Mouse (Mus musculus) hindbrain, embryonic 11.5 days (tissue): ENCODE measurements around the gene Prrt4. TPM values are rescaled to one million over a fixed set of nuclear protein-coding genes. Genes with fewer than 3 reads are reported as not detected.
A peak's percentile ranks its signal among the peaks of the same experiment; 100 is the strongest.

Experiments used
- ATAC-seq: fragments of 200-750 bp; cut with Nextera tagmentation; 2 replicates; pipeline ENCODE4 v1.8.0; 2017; ENCODE audit warnings: mild to moderate bottlenecking, moderate TSS enrichment, moderate library complexity; ENCODE audit not compliant: low FRiP score
- DNase-seq: peaks from one replicate; pipeline ENCODE4 v3.0.0-alpha.2; 2015; ENCODE audit warnings: low spot score
- H3K27ac ChIP-seq: fragments of 300-500 bp; sonication (generic); 2 replicates; pipeline ENCODE4 v1.5.1; 2014; ENCODE audit warnings: mild to moderate bottlenecking, low read depth, low read length
- H3K27me3 ChIP-seq: fragments of 300-500 bp; sonication (generic); 2 replicates; pipeline ENCODE4 v1.6.1; 2014; ENCODE audit warnings: mild to moderate bottlenecking, low read length, moderate library complexity, mixed read lengths; ENCODE audit not compliant: control insufficient read depth, insufficient read depth
- H3K36me3 ChIP-seq: fragments of 300-500 bp; sonication (generic); 2 replicates; pipeline ENCODE4 v1.6.1; 2014; ENCODE audit warnings: mild to moderate bottlenecking, low read length, moderate library complexity, mixed read lengths; ENCODE audit not compliant: control insufficient read depth, insufficient read depth
- H3K4me1 ChIP-seq: fragments of 300-500 bp; sonication (generic); replicated peaks from 2 replicates; pipeline ENCODE4 v1.6.1; 2014; ENCODE audit warnings: low read length, mixed read lengths; ENCODE audit not compliant: control insufficient read depth, insufficient read depth
- H3K4me2 ChIP-seq: fragments of 300-500 bp; sonication (generic); replicated peaks from 2 replicates; pipeline ENCODE4 v1.6.1; 2014; ENCODE audit warnings: mild to moderate bottlenecking, low read depth, low read length
- H3K4me3 ChIP-seq: fragments of 300-500 bp; sonication (generic); 2 replicates; pipeline ENCODE4 v1.5.1; 2014; ENCODE audit warnings: low read depth, low read length
- H3K9ac ChIP-seq: fragments of 300-500 bp; sonication (generic); 2 replicates; pipeline ENCODE4 v1.6.1; 2014; ENCODE audit warnings: low read depth, low read length
- H3K9me3 ChIP-seq: fragments of 300-500 bp; sonication (generic); 2 replicates; pipeline ENCODE4 v1.6.1; 2016; ENCODE audit warnings: low read length; ENCODE audit not compliant: control insufficient read depth
- WGBS: fragments of 180-500 bp; shearing (Covaris S2); extraction: QIAGEN DNeasy Blood & Tissue Kit; methylation state at CpG from one replicate; pipeline ENCODE4 v1.1.7; 2014; 5-methylcytosine and 5-hydroxymethylcytosine counted together
- polyA plus RNA-seq: library from polyadenylated mRNA; unstranded; fragments of >200 nt; fragmentation: Nextera tagmentation; extraction: Ambion mirVana; gene quantifications from 2 replicates; pipeline ENCODE4 v1.2.1, GENCODE M21; 2014

Prrt4 gene
- polyA plus RNA-seq, 1 experiment from 2014 or later, result 0.60 TPM

DNA sequence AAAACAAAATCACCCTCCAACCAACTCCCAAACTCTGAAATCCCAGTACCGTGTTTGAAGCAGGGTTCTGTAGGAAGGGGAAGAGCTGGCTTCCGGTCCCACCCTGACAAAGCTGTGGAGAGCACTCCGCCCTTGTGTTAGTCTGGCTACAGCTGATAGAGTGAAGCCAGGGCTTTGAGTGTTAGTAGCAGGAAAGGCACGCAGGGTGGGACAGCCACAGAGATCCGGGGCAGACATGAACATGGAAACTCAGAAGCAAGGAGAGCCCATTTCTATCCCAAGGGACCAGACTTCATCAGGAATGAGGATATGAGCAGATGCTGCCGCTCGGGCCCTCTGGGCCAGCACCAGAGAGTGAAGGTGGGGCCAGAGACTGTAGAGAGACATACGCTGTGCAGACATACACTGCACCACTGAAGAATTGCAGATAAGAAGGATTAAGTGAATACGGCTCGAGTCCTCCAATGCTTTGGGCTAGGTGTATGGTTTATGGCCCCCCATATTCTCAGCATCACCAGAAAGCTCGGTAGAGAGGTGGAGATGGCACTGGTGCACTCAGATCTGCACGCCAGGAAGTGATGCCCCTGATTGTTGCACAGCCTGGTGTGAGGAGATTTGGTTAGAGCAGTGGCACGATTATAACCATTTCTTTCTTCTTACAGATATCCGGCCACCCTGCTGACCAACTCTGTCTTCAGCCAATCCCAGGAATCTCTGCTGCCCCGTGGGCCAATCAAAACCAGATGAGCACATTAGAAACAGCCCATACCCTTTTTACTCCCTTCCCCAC is 14.8 kb upstream of the Prrt4 start:
- DNase-seq, result no peak
- H3K4me3 ChIP-seq, result no peak overlapping the region
- H3K4me2 ChIP-seq, result no peak overlapping the region
- H3K9ac ChIP-seq, result no peak overlapping the region
- peaks cover 3% of the 10 kb centered on the region; the same call in 1 of the 2 replicates for H3K4me1 ChIP-seq
- no peaks in the 10 kb centered on the region for H3K9me3 ChIP-seq
- no peak for ATAC-seq
- H3K27me3 ChIP-seq, result no peaks in the 10 kb centered on the region
- H3K36me3 ChIP-seq, result no peaks in the 10 kb centered on the region
- no peak overlapping the region for H3K27ac ChIP-seq
- 72% methylated on average over 15 of the region's 15 CpGs for WGBS

DNA sequence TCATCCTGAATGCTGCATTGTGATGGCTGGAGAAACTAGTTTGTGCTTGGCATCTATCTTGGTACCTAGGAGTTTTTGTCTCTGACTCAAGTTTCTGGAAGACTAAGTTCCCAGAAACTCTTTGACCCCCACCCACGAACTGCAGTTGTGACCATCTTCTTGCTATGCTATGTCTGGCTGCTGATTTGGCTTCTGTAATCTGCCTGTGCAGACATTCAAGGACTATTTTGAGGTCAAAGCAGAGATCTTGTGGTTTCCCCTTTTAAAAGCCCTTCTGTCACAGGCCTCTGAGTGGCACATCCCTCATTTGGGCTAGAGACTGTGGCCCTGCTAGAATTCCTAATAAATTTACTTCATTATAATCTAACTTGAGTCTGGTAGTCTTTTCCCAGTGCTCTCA is 8.6 kb upstream of the Prrt4 start:
- no peak overlapping the region for H3K27ac ChIP-seq
- no peak for DNase-seq

DNA sequence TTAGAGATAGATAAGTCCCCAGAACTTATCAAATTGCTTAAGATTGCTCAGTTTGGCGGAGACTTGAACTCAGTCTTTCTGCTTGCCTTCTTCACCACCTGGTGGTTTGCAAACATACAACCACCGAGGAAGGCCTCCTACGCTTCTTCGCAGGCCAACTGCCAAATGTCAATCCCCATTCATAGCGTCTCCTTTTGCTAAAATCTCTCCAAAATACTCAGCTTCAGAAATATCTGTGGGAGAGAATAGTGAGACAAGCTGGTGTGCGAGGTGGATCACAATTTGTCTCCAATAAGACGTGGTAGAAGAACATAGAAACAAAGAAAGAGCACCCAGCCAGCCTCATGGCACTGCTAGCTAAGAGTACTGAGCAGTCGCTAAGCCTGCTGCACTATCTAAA is 459 bp upstream of the Prrt4 start:
- ATAC-seq, result no peak
- no peak for DNase-seq
- no peak overlapping the region for H3K27ac ChIP-seq
- H3K9ac ChIP-seq, result no peak overlapping the region
- H3K4me1 ChIP-seq, result peaks cover 4% of the 10 kb centered on the region; the same call in 1 of the 2 replicates
- H3K27me3 ChIP-seq, result peaks cover 9% of the 10 kb centered on the region
- H3K4me2 ChIP-seq, result peak overlapping the region; percentile 92
- WGBS, result 46% methylated on average over 8 of the region's 8 CpGs
- H3K4me3 ChIP-seq, result peak overlapping the region; percentile 59
- no peaks in the 10 kb centered on the region for H3K9me3 ChIP-seq
- no peaks in the 10 kb centered on the region for H3K36me3 ChIP-seq

More for the DNA sequence above, 8.6 kb upstream of the Prrt4 start:
- WGBS, result 68% methylated on average over 1 of the region's 1 CpGs
- Histone ChIP-seq H3K36me3 (no peaks in the 10 kb centered on the region), H3K9ac (no peak overlapping the region), H3K27me3 (no peaks in the 10 kb centered on the region), H3K4me2 (no peak overlapping the region), H3K4me1 (no peaks in the 10 kb centered on the region), H3K9me3 (no peaks in the 10 kb centered on the region), H3K4me3 (no peak overlapping the region)
- ATAC-seq, result no peak

DNA sequence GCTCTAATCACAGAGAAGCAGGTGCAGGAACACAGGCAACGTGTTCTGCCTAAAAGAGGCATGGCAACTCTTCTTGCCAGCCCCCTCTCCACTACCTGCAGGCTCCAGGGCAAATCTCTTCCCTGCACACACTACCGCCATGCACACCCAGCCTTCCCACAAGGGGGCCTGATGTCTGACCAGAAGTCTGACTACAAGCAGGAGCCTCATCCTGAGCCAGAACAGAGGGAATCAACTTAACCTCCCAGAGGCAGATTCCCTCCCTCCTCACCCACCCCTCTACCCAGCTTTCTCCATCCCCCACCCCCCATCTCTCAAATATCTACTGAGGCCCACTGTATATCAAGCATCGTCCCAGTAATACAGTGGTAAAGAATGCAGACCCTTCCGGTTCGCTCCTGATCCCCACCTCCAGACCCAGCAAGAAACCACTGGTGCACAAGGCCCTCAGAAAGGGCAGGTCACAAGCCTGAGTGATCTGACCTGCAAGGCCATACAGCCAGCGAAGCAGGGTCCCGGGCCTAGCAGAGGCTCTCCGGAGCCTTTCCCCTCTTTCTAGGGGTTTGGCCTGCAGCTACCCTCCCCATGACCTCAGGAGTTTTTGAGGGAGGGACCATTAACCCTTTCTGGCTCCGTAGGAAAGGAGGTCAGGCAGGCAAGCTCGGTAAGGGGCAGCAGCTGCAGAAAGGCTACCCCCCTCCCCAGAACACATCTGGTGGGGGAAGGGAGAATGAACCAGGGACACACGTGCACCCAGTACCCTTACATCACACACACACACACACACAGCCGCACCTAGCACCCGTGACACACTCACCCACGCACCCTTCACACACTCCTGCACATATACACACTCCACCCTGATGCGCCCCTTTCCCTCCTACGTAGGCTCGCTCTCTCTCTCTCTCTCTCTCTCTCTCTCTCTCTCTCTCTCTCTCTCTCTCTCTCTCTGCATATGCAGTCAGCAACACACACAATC is 1.2 kb downstream of the Prrt4 start:
- H3K27me3 ChIP-seq, result peaks cover 11% of the 10 kb centered on the region
- peaks cover 7% of the 10 kb centered on the region; the same call in 1 of the 2 replicates for H3K4me1 ChIP-seq
- ATAC-seq, result peak; percentile 68
- H3K4me2 ChIP-seq, result peak overlapping the region; percentile 92
- H3K36me3 ChIP-seq, result no peaks in the 10 kb centered on the region
- H3K4me3 ChIP-seq, result peak overlapping the region; percentile 59
- 10% methylated on average over 17 of the region's 17 CpGs for WGBS
- H3K9ac ChIP-seq, result peak overlapping the region; percentile 67
- peak overlapping the region; percentile 67; the same call in 1 of the 2 replicates for H3K27ac ChIP-seq
- no peaks in the 10 kb centered on the region for H3K9me3 ChIP-seq
- DNase-seq, result peak; percentile 27

DNA sequence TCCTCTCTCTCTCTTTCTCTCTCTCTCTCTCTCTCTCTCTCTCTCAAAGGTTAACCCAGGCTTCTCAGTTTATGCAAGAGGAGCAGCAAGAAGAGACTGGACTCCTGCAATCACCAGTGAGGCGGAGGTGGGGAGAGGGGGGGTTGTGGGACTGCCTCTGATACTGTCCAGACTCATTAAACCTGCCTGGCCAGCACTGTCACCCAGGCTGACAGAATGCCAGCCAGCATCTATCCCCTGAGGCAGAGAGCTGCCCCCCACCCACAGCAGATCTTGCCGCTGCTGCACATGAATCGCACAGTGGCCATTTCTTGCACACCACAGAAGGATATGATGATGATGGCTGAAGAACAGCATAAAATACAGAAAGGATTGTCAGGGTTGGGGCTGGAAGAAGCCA is 4.3 kb downstream of the Prrt4 start:
- Histone ChIP-seq H3K27me3 (peaks cover 26% of the 10 kb centered on the region), H3K27ac (no peak overlapping the region), H3K4me1 (peaks cover 13% of the 10 kb centered on the region; the same call in 1 of the 2 replicates), H3K9ac (no peak overlapping the region), H3K36me3 (no peaks in the 10 kb centered on the region), H3K4me2 (no peak overlapping the region), H3K4me3 (no peak overlapping the region), H3K9me3 (no peaks in the 10 kb centered on the region)
- no peak for ATAC-seq
- WGBS, result 72% methylated on average over 3 of the region's 3 CpGs
- DNase-seq, result no peak

DNA sequence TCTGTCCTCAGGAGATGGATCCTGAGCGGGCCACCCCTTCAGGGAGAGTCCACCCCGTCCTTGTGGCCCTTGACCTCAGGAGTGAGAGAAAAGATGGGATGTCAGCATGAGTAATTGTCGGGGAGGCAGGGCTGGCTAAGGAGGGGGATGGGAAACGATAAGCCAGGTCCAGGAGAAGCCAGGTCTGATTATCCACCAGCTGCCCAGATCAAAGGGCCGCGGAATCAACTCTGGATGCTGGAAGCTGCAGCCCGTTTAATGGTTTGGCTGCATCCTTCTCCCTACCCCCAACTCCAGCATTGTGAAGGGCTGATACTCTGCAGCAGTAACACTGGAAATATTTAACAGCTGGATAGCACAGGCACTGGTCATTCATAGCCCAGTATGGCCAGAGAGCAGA is 5.0 kb downstream of the Prrt4 start:
- WGBS, result 16% methylated on average over 7 of the region's 7 CpGs

DNA sequence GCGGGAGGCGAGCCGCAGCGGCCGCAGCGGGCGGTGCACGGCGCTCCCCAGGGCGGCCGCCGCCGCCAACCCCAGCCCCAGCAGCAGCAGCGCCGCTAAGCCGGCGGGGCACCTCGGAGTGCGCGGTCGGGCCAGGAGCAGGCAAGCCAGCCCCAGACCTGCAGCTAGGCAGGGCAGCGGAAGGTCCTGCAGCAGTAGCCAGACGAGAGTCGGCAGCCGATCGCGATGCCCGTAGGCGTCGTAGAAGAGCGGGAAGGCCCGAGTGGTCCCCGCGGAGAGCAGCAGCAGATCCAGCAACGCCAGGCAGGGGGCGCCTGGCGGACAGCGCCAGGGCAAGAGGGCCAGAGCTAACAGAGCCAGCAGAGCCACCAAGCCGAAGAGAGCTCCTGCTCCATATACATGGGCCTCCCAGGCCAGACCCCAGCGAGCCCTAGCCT is 8.4 kb downstream of the Prrt4 start:
- Histone ChIP-seq H3K36me3 (no peaks in the 10 kb centered on the region), H3K4me1 (peaks cover 11% of the 10 kb centered on the region; the same call in 1 of the 2 replicates), H3K27me3 (peaks cover 45% of the 10 kb centered on the region), H3K9ac (peak overlapping the region; percentile 38; the same call in 1 of the 2 replicates), H3K4me2 (peak overlapping the region; percentile 88), H3K4me3 (peak overlapping the region; percentile 37), H3K9me3 (no peaks in the 10 kb centered on the region), H3K27ac (no peak overlapping the region; the same call in 1 of the 2 replicates)
- WGBS, result under 1% methylated on average over 40 of the region's 40 CpGs
- ATAC-seq (peak; percentile 85), DNase-seq (peak; percentile 92)

More for the DNA sequence above, 5.0 kb downstream of the Prrt4 start:
- Histone ChIP-seq H3K4me1 (peaks cover 16% of the 10 kb centered on the region; the same call in 1 of the 2 replicates), H3K36me3 (no peaks in the 10 kb centered on the region), H3K9me3 (no peaks in the 10 kb centered on the region), H3K4me2 (no peak overlapping the region), H3K9ac (no peak overlapping the region), H3K27me3 (peaks cover 31% of the 10 kb centered on the region), H3K27ac (no peak overlapping the region), H3K4me3 (no peak overlapping the region)
- no peak for ATAC-seq
- DNase-seq, result no peak

DNA sequence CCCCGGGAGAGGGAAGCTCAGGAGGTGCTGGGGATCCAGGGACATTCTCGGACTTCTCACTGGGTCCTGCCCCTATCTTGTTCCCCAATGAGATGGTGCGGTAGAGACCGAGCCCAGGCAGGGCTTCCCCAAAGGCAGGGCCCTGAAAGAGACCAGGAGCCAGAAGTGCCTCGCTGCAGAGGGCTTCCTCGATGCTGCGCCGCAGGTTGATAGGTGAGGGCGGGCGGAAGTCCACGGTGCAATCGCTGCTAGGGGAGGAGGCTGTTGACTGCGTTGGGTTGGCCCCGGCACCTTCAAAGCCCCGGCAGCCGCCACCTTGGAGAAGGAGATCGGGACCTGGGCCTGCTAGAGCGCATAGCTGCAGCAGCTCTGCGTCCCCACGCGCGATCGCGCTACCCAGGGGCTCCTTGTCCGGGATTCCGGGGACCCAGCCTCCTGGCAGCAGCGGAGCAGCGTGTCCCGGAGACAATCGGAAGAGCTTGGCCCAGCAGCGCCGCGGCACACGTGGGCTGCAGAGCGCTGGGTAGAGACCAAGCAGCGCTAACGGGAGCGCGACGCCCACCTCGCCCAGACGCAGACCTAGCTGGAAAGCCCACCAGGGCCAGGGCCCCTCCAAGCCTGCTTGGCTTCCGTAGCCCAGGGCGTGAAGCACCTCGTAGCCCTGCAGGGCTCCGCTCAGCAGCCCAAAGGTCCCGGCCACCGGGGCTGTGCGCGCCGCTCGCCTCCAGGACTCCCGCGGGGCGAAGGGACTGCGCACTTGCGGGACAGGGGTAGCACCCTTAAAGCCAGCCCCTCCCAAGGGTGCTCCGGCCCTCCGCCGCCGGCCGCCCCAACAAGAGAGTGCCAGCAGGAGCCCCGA is 9.1 kb downstream of the Prrt4 start:
- Histone ChIP-seq H3K27ac (no peak overlapping the region), H3K4me2 (peak overlapping the region; percentile 88), H3K9ac (peak overlapping the region; percentile 38), H3K27me3 (peaks cover 45% of the 10 kb centered on the region), H3K4me1 (peaks cover 11% of the 10 kb centered on the region; the same call in 1 of the 2 replicates), H3K4me3 (peak overlapping the region; percentile 37), H3K36me3 (no peaks in the 10 kb centered on the region), H3K9me3 (no peaks in the 10 kb centered on the region)
- DNase-seq, result peak; percentile 73
- WGBS, result under 1% methylated on average over 63 of the region's 63 CpGs
- ATAC-seq, result peak; percentile 45
